Mouse (Mus musculus) monocyte, adult 5-6 weeks (primary cell): Measurements from ENCODE around the gene Galr2. TPM values are rescaled to one million over a fixed set of nuclear protein-coding genes. Genes with fewer than 3 reads are reported as not detected.
A peak's percentile ranks its signal among the peaks of the same experiment; 100 is the strongest.

Experiments
- ATAC-seq: fragments of 153-309, 156-312 bp; replicated peaks from 2 replicates; pipeline ENCODE4 v1.8.0; 2017; ENCODE audit warnings: mild to moderate bottlenecking; ENCODE audit not compliant: low TSS enrichment, insufficient number of reproducible peaks, severe bottlenecking, poor library complexity, low FRiP score
- total RNA-seq: library from RNA; stranded (forward); fragments of 200-1000, 200-491, 200-594 nt; gene quantifications from 3 replicates; pipeline ENCODE4 v1.2.3, GENCODE M21; 2017

The Galr2 gene
- total RNA-seq, 1 experiment from 2014 or later: not detected

DNA sequence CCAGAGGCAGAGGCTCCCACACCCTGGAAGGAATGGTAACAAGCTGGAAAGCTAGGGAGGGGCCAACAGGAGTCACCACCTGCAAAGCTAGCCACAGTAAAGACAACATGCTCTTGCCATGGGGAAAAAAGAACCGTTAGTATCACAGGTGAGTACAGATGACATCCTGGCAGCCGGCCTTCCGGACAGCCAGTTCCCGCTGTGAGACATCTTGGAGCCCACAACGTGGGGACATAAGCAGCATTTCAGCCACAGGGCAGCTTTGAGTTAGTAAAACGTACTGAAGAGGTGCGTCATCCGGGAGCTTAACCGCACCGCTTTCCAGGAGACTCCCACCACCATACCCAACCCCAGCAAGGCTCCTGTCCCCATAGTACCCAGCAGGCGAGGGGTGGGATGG lies 17.5 kb downstream of the Galr2 start:
- no peak for ATAC-seq

DNA sequence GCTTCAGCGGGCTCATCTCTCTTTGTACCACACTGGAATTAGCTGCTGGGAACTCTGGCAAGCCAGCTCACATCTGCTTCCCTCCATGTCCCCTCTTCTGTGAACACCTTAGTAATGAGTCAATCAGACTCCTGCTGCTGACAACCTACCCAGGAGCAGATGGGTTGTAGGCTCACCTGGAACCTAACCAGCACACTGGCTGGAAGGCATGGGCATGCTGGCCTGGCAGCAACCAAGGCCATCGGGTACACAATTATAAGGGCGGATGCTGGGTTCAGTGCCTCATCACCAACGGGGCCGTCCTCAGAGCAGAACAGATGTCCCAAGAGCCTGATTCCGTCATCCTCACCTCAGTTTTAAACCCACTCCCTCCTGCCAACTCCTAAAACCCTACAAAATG lies 17.9 kb downstream of the Galr2 start:
- no peak for ATAC-seq

DNA sequence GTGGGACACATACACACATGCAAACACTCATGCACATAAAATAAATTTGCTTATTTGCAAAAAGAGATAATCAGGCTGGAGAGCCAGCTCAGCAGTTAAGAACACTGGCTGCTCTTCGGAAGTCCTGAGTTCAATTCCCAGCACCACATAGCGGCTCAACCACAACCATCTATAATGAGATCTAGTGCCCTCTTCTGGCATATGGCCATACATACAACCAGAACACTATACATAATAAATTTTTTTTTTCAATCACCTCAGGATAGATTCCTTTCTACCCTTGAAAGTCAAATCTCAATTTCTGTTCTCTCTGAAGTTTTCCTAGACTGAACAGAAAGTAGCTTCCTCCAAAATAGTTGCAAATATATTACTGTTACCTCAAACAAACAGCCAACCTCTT lies 24.7 kb downstream of the Galr2 start:
- no peak for ATAC-seq

- ATAC-seq: peak; percentile 99
Observed at GRCm38 (mm10) chr11:116306126-116306982, 25.6 kb downstream of the Galr2 start.

DNA sequence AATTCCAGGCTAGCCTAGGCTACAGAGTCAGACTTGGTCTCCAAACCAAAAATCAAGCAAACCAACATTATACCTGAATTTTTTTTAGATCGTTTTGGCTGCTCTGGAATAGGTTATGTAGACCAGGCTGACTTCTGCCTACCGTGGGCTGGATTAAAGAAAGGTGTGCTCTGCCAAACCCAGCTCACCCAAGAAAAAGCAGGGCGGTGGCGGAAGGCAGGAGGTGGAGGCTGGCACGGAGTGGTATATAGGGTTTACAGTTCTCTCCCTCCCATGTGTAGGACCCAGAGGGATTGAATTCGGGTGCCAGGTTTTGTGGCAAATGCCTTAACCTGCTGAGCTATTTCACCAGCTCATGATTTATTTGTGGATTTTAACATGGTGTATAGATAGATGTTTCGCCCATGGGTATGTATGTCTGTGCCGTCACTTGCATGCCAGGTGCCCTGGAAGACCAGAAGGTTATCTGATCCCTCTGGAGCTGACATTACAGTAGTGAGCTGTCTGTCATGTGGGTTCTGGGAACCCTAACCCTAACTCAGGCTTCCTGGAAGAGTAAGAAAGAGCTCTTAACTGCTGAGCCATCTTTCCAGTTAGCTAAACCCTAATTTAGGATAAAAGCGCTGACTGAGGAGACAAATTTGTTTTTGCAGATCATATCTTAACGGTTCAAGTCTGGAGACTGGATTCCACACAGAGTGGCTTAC lies 26.4 kb downstream of the Galr2 start, which contains the start of gene Exoc7:
TSS of gene Exoc7 (minus strand) at position 215 of the 707 bp plus-strand sequence.
- ATAC-seq: no peak

GRCm38 (mm10) chr11:116307762-116308531 lies 27.2 kb downstream of the Galr2 start:
- 0 out of 2 replicates have a peak, but pooled peaks have one; percentile 20 for ATAC-seq

- no peak for ATAC-seq
Observed at GRCm38 (mm10) chr11:116309601-116310000, 28.9 kb downstream of the Galr2 start.

DNA sequence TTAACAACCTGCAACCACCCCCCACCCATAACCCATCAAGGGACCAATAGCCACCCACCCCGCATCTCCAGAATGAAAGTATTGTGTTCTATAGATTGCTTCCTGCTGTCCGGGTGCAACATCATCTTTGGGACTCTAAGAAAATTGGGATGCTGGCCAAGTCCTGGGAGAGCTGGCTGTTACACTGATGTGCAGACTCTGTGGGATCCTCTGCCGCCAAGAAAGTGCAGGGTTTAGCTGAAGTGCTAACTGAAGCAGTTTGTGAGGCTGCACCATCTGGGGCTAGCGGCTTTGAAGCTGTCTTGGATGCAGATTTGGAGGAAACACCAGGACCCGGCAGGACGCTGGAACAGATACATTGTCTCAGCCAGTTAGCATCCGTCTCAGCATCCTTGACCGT lies 30.4 kb downstream of the Galr2 start:
- no peak for ATAC-seq

GRCm38 (mm10) chr11:116312359-116312758 lies 31.6 kb downstream of the Galr2 start:
- no peak for ATAC-seq

DNA sequence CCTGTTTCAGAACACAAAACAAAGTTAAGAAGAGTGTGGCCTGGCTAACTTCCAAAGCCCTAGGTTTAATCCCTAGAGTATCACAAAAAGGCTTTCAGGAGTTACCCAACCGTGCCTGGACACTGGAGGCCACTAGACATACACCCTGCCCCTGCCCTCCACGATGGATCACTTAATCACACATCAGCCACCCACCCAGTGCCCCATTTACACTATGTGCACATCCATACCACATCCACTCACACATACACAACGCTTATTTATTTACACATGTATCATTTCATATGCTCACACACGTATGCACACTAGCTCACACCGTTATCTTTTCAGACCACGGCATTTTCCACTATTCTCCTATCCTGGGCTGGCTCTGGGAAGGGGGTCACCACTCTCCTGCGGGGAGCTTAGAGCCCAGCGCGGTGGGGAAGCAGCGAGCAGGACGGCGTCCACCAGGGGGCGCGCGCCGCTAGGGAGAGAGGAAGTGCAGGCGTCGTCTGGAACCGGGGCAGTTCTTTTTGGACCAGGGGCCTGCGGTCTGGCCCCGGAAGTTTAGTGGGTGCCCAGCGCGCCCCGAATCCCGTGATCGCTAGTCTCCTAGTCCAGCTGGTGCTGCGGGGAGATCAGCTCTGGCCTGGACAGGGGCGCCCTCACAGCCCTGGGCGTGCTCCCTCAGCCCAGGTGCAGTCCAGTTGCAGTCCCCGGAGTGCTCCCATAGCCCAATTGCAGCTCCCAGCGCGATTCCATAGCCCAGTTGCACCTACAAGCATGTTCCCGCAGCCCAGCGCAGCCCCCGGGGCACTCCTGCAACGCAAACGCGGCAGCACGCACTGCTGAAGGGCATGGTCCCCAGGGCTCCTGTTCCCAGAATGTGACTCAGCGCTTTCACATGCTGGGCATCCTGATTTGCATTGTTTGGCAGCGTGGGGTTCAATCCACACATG lies 38.2 kb downstream of the Galr2 start:
- ATAC-seq: peak; percentile 89

GRCm38 (mm10) chr11:116326963-116327603 lies 46.3 kb downstream of the Galr2 start:
- no peak for ATAC-seq

GRCm38 (mm10) chr11:116329314-116330210 lies 48.8 kb downstream of the Galr2 start:
- no peak for ATAC-seq

GRCm38 (mm10) chr11:116330211-116330518 lies 49.4 kb downstream of the Galr2 start:
- ATAC-seq: no peak

- ATAC-seq: no peak
Observed at GRCm38 (mm10) chr11:116332232-116332982, 51.7 kb downstream of the Galr2 start.

- no peak for ATAC-seq
Observed at GRCm38 (mm10) chr11:116332983-116333270, 52.2 kb downstream of the Galr2 start.
